ENCODE assay signal across 38 mouse cellular contexts in genomic region chr5:120798943-120799342, GRCm38 (mm10). TPM values are rescaled to one million over a fixed set of nuclear protein-coding genes. Genes with fewer than 3 reads are reported as not detected.
"Had no signal": no experiment of that assay in that cellular context is flagged by ENCODE, and none has a peak within 500 bp of the region (broad histone marks: within the 10 kb centered on the region; RNA-seq: fewer than 3 reads in every experiment).

No protein-coding gene starts in this region.

RNA-seq across cellular contexts. Expression of gene Oas1e, which starts 3.6 kb away (rescaled TPM):
- total RNA-seq: left cerebral cortex, adult 18-20 months; left cerebral cortex, adult 2 months; left cerebral cortex, adult 8-10 months; left cerebral cortex, postnatal 10 days; left cerebral cortex, postnatal 14 days; left cerebral cortex, postnatal 25 days; left cerebral cortex, postnatal 36 days; left cerebral cortex, postnatal 4 days; liver, adult 2 months; megakaryocyte, adult 5-6 weeks; monocyte, adult 5-6 weeks had no signal
- polyA plus RNA-seq: limb, embryonic 10.5 days; limb, embryonic 11.5 days; limb, embryonic 12.5 days; limb, embryonic 13.5 days; limb, embryonic 14.5 days; limb, embryonic 15.5 days; liver, adult 2 months; liver, embryonic 11.5 days; liver, embryonic 12.5 days; liver, embryonic 13.5 days; liver, embryonic 14.5 days; liver, embryonic 15.5 days; lung, adult 2 months; lung, embryonic 14.5 days; lung, embryonic 15.5 days; lung, embryonic 16.5 days; macrophage; midbrain, embryonic 10.5 days; midbrain, embryonic 12.5 days; myocyte; neural tube, embryonic 11.5 days had no signal

RNA-seq across cellular contexts. Expression of gene Oas3, which starts 21.5 kb away (rescaled TPM):
- total RNA-seq: left cerebral cortex, adult 18-20 months; left cerebral cortex, adult 2 months; left cerebral cortex, adult 8-10 months; left cerebral cortex, postnatal 14 days; left cerebral cortex, postnatal 25 days; left cerebral cortex, postnatal 36 days had no signal
- polyA plus RNA-seq: limb, embryonic 12.5 days; neural tube, embryonic 11.5 days had no signal

RNA-seq across cellular contexts. Expression of gene Oas1f, which starts 48.2 kb away (rescaled TPM):
- total RNA-seq: left cerebral cortex, adult 18-20 months; left cerebral cortex, adult 2 months; left cerebral cortex, adult 8-10 months; left cerebral cortex, postnatal 10 days; left cerebral cortex, postnatal 14 days; left cerebral cortex, postnatal 25 days; left cerebral cortex, postnatal 36 days; left cerebral cortex, postnatal 4 days; liver, adult 2 months; megakaryocyte, adult 5-6 weeks; midbrain, postnatal 0 days; monocyte, adult 5-6 weeks had no signal
- polyA plus RNA-seq: limb, embryonic 10.5 days; limb, embryonic 11.5 days; limb, embryonic 12.5 days; limb, embryonic 13.5 days; limb, embryonic 14.5 days; liver, adult 2 months; liver, embryonic 11.5 days; liver, embryonic 12.5 days; liver, embryonic 13.5 days; liver, embryonic 14.5 days; liver, embryonic 15.5 days; liver, embryonic 16.5 days; lung, adult 2 months; lung, embryonic 14.5 days; lung, embryonic 15.5 days; lung, embryonic 16.5 days; lung, postnatal 0 days; macrophage; midbrain, embryonic 10.5 days; midbrain, embryonic 12.5 days; midbrain, embryonic 13.5 days; midbrain, embryonic 14.5 days; midbrain, embryonic 15.5 days; midbrain, embryonic 16.5 days; midbrain, postnatal 0 days; myocyte; neural tube, embryonic 11.5 days had no signal

RNA-seq across cellular contexts. Expression of gene Oas2, which starts 49.3 kb away (rescaled TPM):
- total RNA-seq: left cerebral cortex, postnatal 4 days had no signal
- polyA plus RNA-seq: limb, embryonic 10.5 days; midbrain, embryonic 10.5 days; myocyte; neural tube, embryonic 11.5 days had no signal
